9 mouse cellular contexts compared by ENCODE assay signal in genomic region chr9:64174766-64175165, GRCm38 (mm10). TPM values are rescaled to one million over a fixed set of nuclear protein-coding genes. Genes with fewer than 3 reads are reported as not detected.
DNase-seq lines count a peak whose midpoint lies in the region; ATAC-seq and TF ChIP-seq lines count a peak whose summit lies in the region.
"Had no signal": no experiment of that assay in that cellular context is flagged by ENCODE, and none has a peak within 500 bp of the region (broad histone marks: within the 10 kb centered on the region; RNA-seq: fewer than 3 reads in every experiment).

No protein-coding gene starts in this region.

- H3K4me3 ChIP-seq in heart, embryonic 11.5 days (ENCODE audit: low read depth, low read length), result peak overlapping the region; percentile 93
- H3K4me3 ChIP-seq in E14TG2a.4 (replicated peaks; ENCODE audit: low read length), result peak overlapping the region; percentile 98
- H3K4me3 ChIP-seq in forebrain, postnatal 0 days (ENCODE audit: low read depth, low read length), result 0 out of 2 replicates have a peak overlapping the region, but pooled peaks have one; percentile 84
- H3K4me3 ChIP-seq in liver, embryonic 15.5 days (replicated peaks), result peak overlapping the region; percentile 93

- no peak overlapping the region for H3K27ac ChIP-seq in heart, embryonic 11.5 days (ENCODE audit: low read depth, low read length)
- H3K27ac ChIP-seq in forebrain, postnatal 0 days (ENCODE audit: low read depth, low read length), result no peak overlapping the region
- H3K27ac ChIP-seq in liver, embryonic 15.5 days (replicated peaks), result no peak overlapping the region

- no peak for TF ChIP-seq CTCF in E14TG2a.4 (conservative IDR thresholded peaks at IDR 0.05; ENCODE audit: low read length)
- TF ChIP-seq CTCF in forebrain, postnatal 0 days (IDR thresholded peaks at IDR 0.05; ENCODE audit: low read depth), result no peak

- H3K9me3 ChIP-seq in heart, embryonic 11.5 days (replicated peaks; ENCODE audit: control insufficient read depth, low read length), result no peaks in the 10 kb centered on the region
- H3K9me3 ChIP-seq in E14TG2a.4 (ENCODE audit: low read length), result no peaks in the 10 kb centered on the region
- no peaks in the 10 kb centered on the region for H3K9me3 ChIP-seq in forebrain, postnatal 0 days (ENCODE audit: low read length)
- no peaks in the 10 kb centered on the region for H3K9me3 ChIP-seq in liver, embryonic 15.5 days (replicated peaks)

- H3K27me3 ChIP-seq in heart, embryonic 11.5 days (ENCODE audit: control insufficient read depth, insufficient read depth, low read length), result no peaks in the 10 kb centered on the region
- H3K27me3 ChIP-seq in E14TG2a.4 (ENCODE audit: insufficient read depth, low read length), result no peaks in the 10 kb centered on the region
- H3K27me3 ChIP-seq in forebrain, postnatal 0 days (ENCODE audit: insufficient read depth, low read length), result no peaks in the 10 kb centered on the region
- no peaks in the 10 kb centered on the region for H3K27me3 ChIP-seq in liver, embryonic 15.5 days

- no peak for DNase-seq in heart, adult 11 months
- DNase-seq in forebrain, postnatal 0 days, result no peak
- no peak for DNase-seq in right cerebral cortex, adult 2 months (ENCODE audit: low spot score in 2 of 2)
- DNase-seq in adrenal gland, adult 2 months, result no peak
- DNase-seq in embryo, embryonic 10 days (ENCODE audit: low spot score), result no peak

- peak overlapping the region; percentile 43; the same call in 1 of the 2 replicates for H3K9ac ChIP-seq in heart, embryonic 11.5 days (ENCODE audit: low read depth, low read length)
- H3K9ac ChIP-seq in forebrain, postnatal 0 days, result no peak overlapping the region
- H3K9ac ChIP-seq in liver, embryonic 15.5 days, result peak overlapping the region; percentile 79; the same call in 1 of the 2 replicates

- peaks cover 30% of the 10 kb centered on the region for H3K36me3 ChIP-seq in heart, embryonic 11.5 days (ENCODE audit: control insufficient read depth, insufficient read depth, low read length)
- H3K36me3 ChIP-seq in E14TG2a.4 (ENCODE audit: insufficient read depth, low read length), result peaks cover 67% of the 10 kb centered on the region
- peaks cover 38% of the 10 kb centered on the region for H3K36me3 ChIP-seq in forebrain, postnatal 0 days (ENCODE audit: insufficient read depth)
- peaks cover 44% of the 10 kb centered on the region for H3K36me3 ChIP-seq in liver, embryonic 15.5 days (replicated peaks)

- WGBS in heart, embryonic 11.5 days (ENCODE audit: insufficient replicate concordance), result 56% methylated on average over 8 of the region's 8 CpGs
- WGBS in forebrain, postnatal 0 days, result 67% methylated on average over 8 of the region's 8 CpGs
- 40% methylated on average over 8 of the region's 8 CpGs for WGBS in liver, embryonic 15.5 days (ENCODE audit: insufficient replicate concordance)

- no peak for ATAC-seq in heart, embryonic 11.5 days (replicated peaks; ENCODE audit: insufficient number of reproducible peaks, low FRiP score, low TSS enrichment)
- no peak for ATAC-seq in forebrain, postnatal 0 days
- no peak for ATAC-seq in liver, embryonic 15.5 days (ENCODE audit: insufficient read depth)

- peaks cover 9% of the 10 kb centered on the region for H3K4me1 ChIP-seq in heart, embryonic 11.5 days (ENCODE audit: control insufficient read depth, insufficient read depth, low read length)
- H3K4me1 ChIP-seq in E14TG2a.4 (replicated peaks; ENCODE audit: low read depth, low read length), result peaks cover 44% of the 10 kb centered on the region
- peaks cover 11% of the 10 kb centered on the region; the same call in 1 of the 2 replicates for H3K4me1 ChIP-seq in forebrain, postnatal 0 days (ENCODE audit: insufficient read depth)
- H3K4me1 ChIP-seq in liver, embryonic 15.5 days (replicated peaks), result peaks cover 56% of the 10 kb centered on the region

- peak overlapping the region; percentile 81 for H3K4me2 ChIP-seq in heart, embryonic 11.5 days
- peak overlapping the region; percentile 60; the same call in 1 of the 2 replicates for H3K4me2 ChIP-seq in forebrain, postnatal 0 days (ENCODE audit: low read depth)
- H3K4me2 ChIP-seq in liver, embryonic 15.5 days, result peak overlapping the region; percentile 71

RNA-seq across cellular contexts. Expression of gene Rpl4, which starts 1.6 kb away (rescaled TPM):
- 980 and 988 TPM in 2 replicates for polyA plus RNA-seq in heart, embryonic 11.5 days (2014; fragmentation: Nextera tagmentation; extraction: Ambion mirVana)
- 957 and 1,068 TPM in 2 replicates for total RNA-seq in forebrain, postnatal 0 days (2014; rRNA removed)
- 693 and 790 TPM in 2 replicates for polyA plus RNA-seq in forebrain, postnatal 0 days (2015; fragmentation: Nextera tagmentation; extraction: Ambion mirVana)
- polyA plus RNA-seq in liver, embryonic 15.5 days (2015; fragmentation: Nextera tagmentation; extraction: Ambion mirVana), result 635 and 656 TPM in 2 replicates
- total RNA-seq in adrenal gland, adult 2 months (2021), result 1,000 to 10,000 TPM in 1 of 2 experiments, 100 to 1,000 TPM in 1; 966 to 1,016 TPM
- 83.8 and 120 TPM in 2 replicates for polyA plus RNA-seq in adrenal gland, adult 2 months (2012; rRNA removed)

RNA-seq across cellular contexts. Expression of gene Zwilch, which starts 1.9 kb away (rescaled TPM):
- polyA plus RNA-seq in heart, embryonic 11.5 days (2014; fragmentation: Nextera tagmentation; extraction: Ambion mirVana), result 24.3 and 28.5 TPM in 2 replicates
- total RNA-seq in forebrain, postnatal 0 days (2014; rRNA removed), result 5.8 and 8.9 TPM in 2 replicates
- polyA plus RNA-seq in forebrain, postnatal 0 days (2015; fragmentation: Nextera tagmentation; extraction: Ambion mirVana), result 1.3 and 2.0 TPM in 2 replicates
- polyA plus RNA-seq in liver, embryonic 15.5 days (2015; fragmentation: Nextera tagmentation; extraction: Ambion mirVana), result 13.1 and 13.2 TPM in 2 replicates
- total RNA-seq in adrenal gland, adult 2 months (2021), result 1 to 10 TPM; 2.1 to 5.4 TPM
- polyA plus RNA-seq in adrenal gland, adult 2 months (2012; rRNA removed), result 0.50 and 0.55 TPM in 2 replicates

RNA-seq across cellular contexts. Expression of gene Snapc5, which starts 4.3 kb away (rescaled TPM):
- 22.4 and 28.0 TPM in 2 replicates for polyA plus RNA-seq in heart, embryonic 11.5 days (2014; fragmentation: Nextera tagmentation; extraction: Ambion mirVana)
- total RNA-seq in forebrain, postnatal 0 days (2014; rRNA removed), result 10.5 and 15.2 TPM in 2 replicates
- 18.2 and 24.5 TPM in 2 replicates for polyA plus RNA-seq in forebrain, postnatal 0 days (2015; fragmentation: Nextera tagmentation; extraction: Ambion mirVana)
- 10.5 and 11.2 TPM in 2 replicates for polyA plus RNA-seq in liver, embryonic 15.5 days (2015; fragmentation: Nextera tagmentation; extraction: Ambion mirVana)
- 10 to 100 TPM; 26.0 to 28.5 TPM for total RNA-seq in adrenal gland, adult 2 months (2021)
- polyA plus RNA-seq in adrenal gland, adult 2 months (2012; rRNA removed), result 2.1 and 2.2 TPM in 2 replicates

RNA-seq across cellular contexts. Expression of gene Lctl, which starts 57.8 kb away (rescaled TPM):
- polyA plus RNA-seq in heart, embryonic 11.5 days (2014; fragmentation: Nextera tagmentation; extraction: Ambion mirVana), result not detected in 2 replicates
- not detected in 2 replicates for total RNA-seq in forebrain, postnatal 0 days (2014; rRNA removed)
- polyA plus RNA-seq in forebrain, postnatal 0 days (2015; fragmentation: Nextera tagmentation; extraction: Ambion mirVana), result not detected in 2 replicates
- not detected in 2 replicates for polyA plus RNA-seq in liver, embryonic 15.5 days (2015; fragmentation: Nextera tagmentation; extraction: Ambion mirVana)
- total RNA-seq in adrenal gland, adult 2 months (2021), result under 1 TPM; 0.55 to 0.72 TPM
- 6.9 and 10.6 TPM in 2 replicates for polyA plus RNA-seq in adrenal gland, adult 2 months (2012; rRNA removed)
- total RNA-seq: heart, postnatal 25 days had no signal
